Mouse (Mus musculus): ENCODE data around the gene Agbl1.

DNA sequence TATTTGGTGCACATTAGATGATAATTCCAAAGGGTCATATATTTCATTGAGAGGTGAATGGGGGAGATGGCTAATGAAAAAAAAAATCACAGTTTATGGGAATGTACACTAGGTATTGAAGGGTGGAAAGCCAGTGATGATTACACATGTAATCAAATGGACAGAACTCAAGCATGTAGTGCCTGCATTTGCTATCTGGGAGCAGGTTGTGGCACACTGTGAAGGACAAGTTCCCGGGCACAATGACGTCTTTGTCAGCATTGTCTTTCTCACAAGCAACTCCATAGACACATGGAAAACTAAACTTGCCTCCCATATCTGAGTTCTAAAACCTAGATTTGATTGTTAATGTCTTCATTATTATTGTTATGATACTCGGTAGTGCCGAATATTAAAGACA lies 209.3 kb downstream of the Agbl1 start:
- TF ChIP-seq CTCF (IDR thresholded peaks at IDR 0.05; ENCODE audit: extremely low read depth, insufficient read length, insufficient replicate concordance, low read depth, low read length) (no peak), POLR2A (IDR thresholded peaks at IDR 0.05; ENCODE audit: low read depth, low read length) (no peak)

Data from small intestine, adult 2 months (tissue).